1 mouse cellular context compared by ENCODE assay signal in the genomic region with DNA sequence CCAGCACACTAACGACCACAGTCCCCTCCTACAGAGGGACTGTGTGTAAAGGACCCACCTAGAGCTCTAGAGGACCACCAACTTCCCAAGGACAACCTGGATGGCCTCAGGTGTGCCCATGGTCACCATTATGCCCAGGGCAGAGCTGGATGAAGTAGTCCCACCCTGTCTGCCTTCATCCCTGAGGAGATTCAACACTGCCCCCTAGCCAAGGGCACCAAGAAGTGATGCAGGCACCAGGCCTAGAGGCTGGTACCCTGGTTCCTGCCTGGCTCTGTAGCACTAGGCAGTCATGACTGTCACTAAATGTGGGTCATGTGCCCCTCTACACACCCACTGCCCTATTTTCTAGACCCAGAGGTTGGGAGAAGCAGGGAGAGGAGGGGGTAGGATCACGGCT.
TF ChIP-seq lines count a peak whose summit lies in the region.

No protein-coding gene starts in this region.

TF ChIP-seq in MEL, 35 proteins besides CTCF, POLR2A, EP300 and RAD21:
- TF ChIP-seq ZNF384 (IDR thresholded peaks at IDR 0.05; ENCODE audit: low read depth, low read length) = no peak
- no peak for TF ChIP-seq TCF12 (IDR thresholded peaks at IDR 0.05; ENCODE audit: low read depth, low read length)
- no peak for TF ChIP-seq USF1 (IDR thresholded peaks at IDR 0.05; ENCODE audit: low read depth, low read length)
- no peak for TF ChIP-seq RCOR1 (IDR thresholded peaks at IDR 0.05; ENCODE audit: low read depth, low read length)
- no peak for TF ChIP-seq TBP (IDR thresholded peaks at IDR 0.05; ENCODE audit: low read depth, low read length)
- TF ChIP-seq HCFC1 (IDR thresholded peaks at IDR 0.05; ENCODE audit: low read depth, low read length) = no peak
- no peak for TF ChIP-seq POLR2AphosphoS5 (IDR thresholded peaks at IDR 0.05; ENCODE audit: borderline replicate concordance, low read depth, low read length)
- no peak for TF ChIP-seq ETS1 (IDR thresholded peaks at IDR 0.05; ENCODE audit: low read depth, low read length)
- no peak for TF ChIP-seq ZMIZ1 (IDR thresholded peaks at IDR 0.05; ENCODE audit: low read depth, low read length)
- TF ChIP-seq MAZ (IDR thresholded peaks at IDR 0.05; ENCODE audit: low read depth, low read length) = no peak
- no peak for TF ChIP-seq USF2 (IDR thresholded peaks at IDR 0.05; ENCODE audit: borderline replicate concordance in 1 of 2, insufficient read depth in 1 of 2, low read depth in 1 of 2, low read length in 2 of 2)
- TF ChIP-seq POLR2AphosphoS2 (IDR thresholded peaks at IDR 0.05; ENCODE audit: low read length) = no peak
- no peak for TF ChIP-seq ZC3H11A (IDR thresholded peaks at IDR 0.05; ENCODE audit: low read depth, low read length)
- no peak for TF ChIP-seq KAT2A (conservative IDR thresholded peaks at IDR 0.05; ENCODE audit: low read depth, low read length)
- no peak for TF ChIP-seq E2F4 (IDR thresholded peaks at IDR 0.05; ENCODE audit: borderline replicate concordance, low read depth, low read length)
